Mouse (Mus musculus) T-helper 17 cell (primary cell): ENCODE results near the gene Gm10803.

ENCODE experiments used
- in situ Hi-C, 2 experiments: fragments of 300-600 bp; cut with MboI, MseI; formaldehyde crosslinking; loops; 1 replicate in 1 of 2; 2 replicates in 1 of 2; pipeline ENCODE4 v1.15.1; 2025; ENCODE audit warnings: high pct_unique_total_duplicates in 2 of 2

The Gm10803 gene

GRCm38 (mm10) chr2:93560268-93560667, at the start of gene Gm10803:
Gm10803 (plus strand) TSS chr2:93560568.
- in situ Hi-C loops: loop anchor here in 1 of 2 experiments (10.0 kb wide), 1 partner anchor 345 kb away; no protein-coding TSS in a partner anchor

DNA sequence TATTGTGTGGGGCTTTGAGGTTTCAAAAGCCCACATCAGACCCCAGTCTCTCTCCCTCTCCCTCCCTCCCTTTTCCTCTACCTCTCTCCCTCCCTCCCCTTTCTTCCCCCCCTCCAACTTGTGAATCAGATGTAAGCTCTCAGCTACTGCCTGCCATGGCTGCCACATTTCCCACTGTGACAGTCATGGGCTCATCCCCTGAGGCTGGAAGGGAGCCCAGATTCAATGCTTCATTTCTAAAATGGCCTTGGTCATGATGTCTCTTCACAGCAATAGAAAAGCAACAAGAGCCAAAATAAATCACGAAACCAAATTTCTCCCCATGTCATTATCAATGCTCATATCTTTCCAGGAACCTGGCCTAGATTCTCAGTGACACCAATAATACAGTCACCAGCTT, 49.5 kb upstream of the Gm10803 start:
- in situ Hi-C loops: loop anchor here in 1 of 2 experiments (10.0 kb wide), 1 partner anchor 974 kb away; no protein-coding TSS in a partner anchor

DNA sequence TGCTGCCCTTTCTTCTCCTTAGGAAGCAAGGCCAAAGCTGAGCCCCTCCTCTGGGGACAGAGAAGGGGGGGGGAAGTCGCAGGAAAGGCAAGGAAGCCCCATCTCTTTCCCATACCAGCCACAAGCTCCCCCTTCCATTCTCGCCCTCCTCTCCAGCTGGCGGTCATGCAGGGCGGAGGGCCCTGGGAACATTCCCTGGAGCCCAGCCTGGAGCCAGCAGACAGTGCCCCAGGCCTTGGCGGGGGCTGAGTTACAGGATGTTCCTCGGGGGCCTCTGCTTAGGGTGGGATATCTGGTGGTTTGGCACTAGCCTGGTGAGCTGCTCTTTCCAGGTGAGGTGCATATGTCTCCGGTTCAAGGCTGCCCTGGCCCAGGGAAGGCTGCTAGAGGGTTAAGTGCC, 48.2 kb upstream of the Gm10803 start:
- in situ Hi-C loops: loop anchor here in 1 of 2 experiments (10.0 kb wide), 1 partner anchor 973 kb away; no protein-coding TSS in a partner anchor

DNA sequence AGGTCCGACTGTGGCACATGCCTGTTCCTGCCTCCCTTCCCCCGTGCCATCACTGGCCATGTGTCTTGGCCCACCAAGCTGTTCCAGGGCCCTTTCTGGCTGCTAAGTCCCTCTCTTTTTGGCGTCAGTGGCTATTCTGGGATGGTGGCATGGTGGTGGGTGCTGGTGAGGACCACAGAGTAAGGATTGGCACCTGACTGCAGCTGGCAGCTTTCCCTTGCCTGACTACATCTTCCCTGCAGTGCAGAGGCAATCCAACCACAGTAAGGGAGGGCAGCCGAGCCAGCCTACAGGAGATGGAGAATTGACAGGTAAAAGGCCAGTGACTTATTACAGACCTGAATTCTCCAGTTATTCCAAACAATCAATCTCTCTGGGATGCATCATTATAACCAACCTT, 45.1 kb upstream of the Gm10803 start:
- in situ Hi-C loops: loop anchor here in 1 of 2 experiments (10.0 kb wide), 1 partner anchor 970 kb away; no protein-coding TSS in a partner anchor

DNA sequence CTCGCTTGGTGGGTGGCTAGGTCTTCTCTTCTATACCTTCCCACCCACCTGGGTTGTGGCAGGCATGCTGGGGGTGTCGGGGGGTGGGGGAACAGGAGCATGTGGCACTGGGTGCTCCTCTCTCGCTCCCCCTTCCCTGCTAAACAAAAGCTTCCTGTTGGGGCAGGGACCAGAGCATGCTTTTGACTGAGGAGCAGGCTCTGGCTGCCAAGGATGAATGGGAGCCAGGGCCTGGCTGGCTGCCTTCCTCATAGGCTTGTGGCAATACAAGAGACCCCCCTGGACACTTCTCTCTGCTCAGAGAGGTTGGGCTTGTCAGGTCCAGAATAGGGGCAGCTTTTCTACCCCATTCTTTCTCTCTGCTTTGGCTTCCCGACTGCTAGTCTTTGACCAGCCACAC, 39.3 kb upstream of the Gm10803 start:
- in situ Hi-C loops: no loop called here

DNA sequence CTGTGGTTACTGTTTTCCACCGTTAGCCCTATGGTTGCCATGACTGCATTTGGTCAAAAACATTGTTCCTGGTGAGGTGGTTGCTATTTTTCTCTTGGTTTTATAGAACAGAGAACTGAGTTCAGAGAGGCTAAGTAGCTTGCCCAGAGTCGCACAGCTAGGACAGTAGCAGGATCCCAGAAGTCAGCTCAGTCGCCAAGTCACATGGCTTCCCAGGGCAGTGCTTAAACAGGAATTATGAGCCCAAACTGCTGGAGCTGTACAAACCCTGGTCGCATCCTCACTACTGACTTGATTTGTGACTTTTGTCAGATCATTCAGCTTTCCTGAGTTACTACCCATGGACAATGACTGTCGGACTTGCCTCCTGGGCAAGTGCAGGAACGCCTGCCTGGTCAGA, 38.8 kb upstream of the Gm10803 start:
- in situ Hi-C loops: no loop called here

GRCm38 (mm10) chr2:93522005-93522404, 38.4 kb upstream of the Gm10803 start:
- in situ Hi-C loops: no loop called here

DNA sequence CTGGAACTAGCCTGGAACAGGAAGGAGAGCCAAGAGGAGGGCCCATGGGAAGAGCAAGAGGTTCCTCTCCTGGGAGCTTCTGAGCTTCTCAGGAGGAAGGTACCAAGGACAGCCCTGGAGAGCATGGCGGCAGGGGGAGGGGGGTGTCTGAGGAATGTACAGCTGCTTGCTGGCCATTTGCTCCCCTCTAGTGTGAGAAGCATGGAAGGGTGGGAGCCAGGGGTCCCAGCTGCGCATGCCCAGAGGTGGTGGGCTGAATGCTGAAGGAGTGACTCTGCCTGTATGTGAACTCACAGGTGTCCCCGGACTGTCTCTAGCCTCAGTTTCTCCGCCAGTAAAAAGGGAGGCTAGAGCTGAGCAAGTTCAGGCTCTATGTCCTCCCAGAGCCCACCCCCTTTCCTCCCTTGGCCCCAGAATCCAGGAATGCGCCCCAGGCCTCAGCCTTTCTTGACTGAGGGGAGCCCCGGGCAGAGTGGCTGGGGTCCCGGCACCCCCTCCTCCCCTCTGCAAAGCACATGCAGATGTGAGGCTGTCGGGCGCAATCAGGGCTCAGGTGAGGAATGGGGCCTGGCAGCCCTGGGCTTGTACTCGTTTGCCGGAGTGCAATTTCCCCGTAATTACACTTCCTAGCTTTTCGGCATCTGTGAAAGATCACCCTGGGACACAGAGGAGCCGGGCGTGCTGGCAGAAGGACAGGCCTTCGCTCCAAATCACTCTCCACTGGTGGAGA, 35.2 kb upstream of the Gm10803 start:
- in situ Hi-C loops: no loop called here

DNA sequence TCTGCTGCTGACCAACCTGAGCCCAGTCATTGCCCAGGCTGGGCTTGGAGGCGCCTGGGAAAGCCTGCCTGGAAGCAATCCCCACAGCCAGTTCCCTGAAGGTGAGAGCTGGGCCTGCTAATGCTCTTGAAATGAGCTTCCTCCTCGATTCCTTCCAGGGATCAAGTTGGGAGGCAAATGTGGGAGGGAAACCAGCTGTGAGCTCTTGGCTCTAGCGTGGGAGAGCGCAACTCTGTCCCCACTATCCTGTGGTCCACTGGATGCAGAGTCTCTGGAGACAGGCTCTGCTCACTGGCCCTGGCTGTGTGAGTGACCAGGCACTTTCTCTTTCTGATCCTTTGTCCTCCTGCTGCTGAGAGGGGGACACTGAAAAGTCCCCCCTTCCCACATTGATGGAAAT, 30.8 kb upstream of the Gm10803 start:
- in situ Hi-C loops: no loop called here

DNA sequence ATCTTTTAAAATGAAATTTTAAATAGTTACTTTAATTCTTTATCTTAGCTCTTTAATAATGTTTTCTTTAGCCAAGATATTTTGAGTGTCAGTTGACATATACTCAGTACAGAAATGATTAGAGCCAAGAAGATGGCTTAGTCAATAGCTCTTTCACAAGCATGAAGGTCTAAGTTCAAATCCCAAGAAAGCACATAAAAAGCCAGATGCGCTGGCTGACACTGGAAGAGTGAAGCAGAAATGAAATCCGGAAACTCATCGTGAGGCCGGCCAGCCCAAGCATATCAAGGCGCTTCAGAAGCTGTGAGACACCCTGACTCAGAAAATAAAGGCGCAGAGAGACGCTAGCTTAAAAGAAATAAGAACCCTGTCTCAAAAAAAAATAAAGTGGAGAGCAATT, 26.5 kb upstream of the Gm10803 start:
- in situ Hi-C loops: no loop called here

- in situ Hi-C loops: no loop called here
Measured at GRCm38 (mm10) chr2:93537385-93537967, 22.9 kb upstream of the Gm10803 start.

- in situ Hi-C loops: no loop called here
Measured at GRCm38 (mm10) chr2:93538140-93538539, 22.2 kb upstream of the Gm10803 start.

DNA sequence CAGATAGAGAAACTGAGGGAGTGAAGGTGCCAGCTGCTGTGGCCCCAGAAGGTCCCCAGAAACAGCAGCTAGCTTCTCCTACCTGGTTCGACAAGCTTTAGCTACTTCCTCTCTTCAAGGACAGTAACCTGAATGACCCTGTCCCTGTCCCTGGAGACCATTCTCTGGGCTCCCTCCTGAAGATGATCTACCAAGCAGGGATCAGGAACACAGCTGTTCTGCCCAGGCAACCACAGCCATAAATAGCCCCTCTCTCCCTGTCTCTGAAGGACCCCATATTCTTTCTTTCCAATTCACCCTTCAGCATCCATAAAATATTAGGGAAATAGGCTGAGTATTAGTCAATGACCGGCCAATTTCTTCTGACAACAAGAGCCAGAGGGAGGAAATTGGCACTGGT, 18.6 kb upstream of the Gm10803 start:
- in situ Hi-C loops: no loop called here

DNA sequence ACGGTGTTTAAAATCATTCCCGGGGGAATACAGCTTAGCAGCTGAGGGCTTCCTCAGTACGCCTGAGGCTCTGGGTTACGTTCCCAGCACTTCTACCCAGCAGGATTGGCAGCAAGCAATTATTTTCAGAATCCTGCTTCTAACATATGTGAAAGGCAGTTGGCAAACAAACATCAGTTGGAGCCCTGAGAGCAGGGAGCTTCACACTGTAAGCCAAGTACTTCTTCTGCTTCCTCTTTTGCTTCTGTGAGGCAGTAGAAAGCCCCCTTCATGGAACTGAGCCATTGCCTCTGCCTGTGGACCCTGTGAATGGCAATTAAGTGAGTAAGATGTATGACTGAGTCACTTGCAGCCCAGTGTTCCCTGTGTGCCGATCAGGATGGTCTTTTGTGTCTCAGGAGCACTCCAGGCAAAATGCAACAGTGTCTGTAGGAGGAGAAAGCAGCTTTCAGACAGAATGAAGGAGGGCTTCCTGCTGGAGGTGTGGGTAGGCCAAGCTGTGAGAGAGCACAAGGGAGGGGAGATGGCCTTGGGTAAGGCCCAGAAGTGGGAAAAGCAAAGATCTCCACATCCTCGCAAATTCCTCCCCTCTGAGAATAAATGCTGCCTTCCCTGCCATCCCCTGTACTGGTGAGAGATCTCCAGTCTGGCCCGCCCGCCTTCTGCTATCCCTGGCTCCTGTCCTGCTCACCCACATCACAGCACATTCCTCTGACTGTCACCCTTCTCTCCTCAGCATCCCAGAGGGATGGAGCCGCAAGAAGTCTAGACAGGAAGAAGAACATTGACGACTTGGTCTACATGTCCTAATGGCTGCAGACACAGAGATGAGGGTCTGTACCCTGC, 7.5 kb upstream of the Gm10803 start:
- in situ Hi-C loops: no loop called here

GRCm38 (mm10) chr2:93553905-93554304, 6.5 kb upstream of the Gm10803 start:
- in situ Hi-C loops: no loop called here

GRCm38 (mm10) chr2:93565647-93566046, 5.3 kb downstream of the Gm10803 start:
- in situ Hi-C loops: loop anchor here in 1 of 2 experiments (10.0 kb wide), 1 partner anchor 339 kb away; no protein-coding TSS in a partner anchor

DNA sequence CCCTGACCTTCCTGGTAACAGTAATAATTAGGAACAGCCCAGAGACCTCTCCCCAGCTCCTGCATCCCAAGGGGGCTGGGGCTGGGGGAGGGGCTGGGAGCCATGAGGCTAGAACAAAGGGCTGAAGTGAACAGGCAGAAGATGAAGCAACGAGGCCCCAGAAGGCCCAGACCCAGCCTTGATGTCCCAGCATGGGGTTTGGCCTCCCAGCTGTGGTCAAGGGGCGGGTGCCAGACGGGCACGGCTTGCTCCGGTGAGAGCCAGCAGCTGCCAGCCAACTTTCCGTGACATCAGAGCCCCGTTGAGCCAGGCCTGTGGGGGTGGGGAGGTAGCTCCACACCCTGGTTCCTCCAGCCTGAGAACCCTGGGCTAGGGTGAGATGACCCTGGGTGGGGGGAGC, 7.3 kb downstream of the Gm10803 start:
- in situ Hi-C loops: loop anchor here in 1 of 2 experiments (10.0 kb wide), 1 partner anchor 337 kb away; no protein-coding TSS in a partner anchor

- in situ Hi-C loops: no loop called here
Measured at GRCm38 (mm10) chr2:93572565-93572964, 12.2 kb downstream of the Gm10803 start.

DNA sequence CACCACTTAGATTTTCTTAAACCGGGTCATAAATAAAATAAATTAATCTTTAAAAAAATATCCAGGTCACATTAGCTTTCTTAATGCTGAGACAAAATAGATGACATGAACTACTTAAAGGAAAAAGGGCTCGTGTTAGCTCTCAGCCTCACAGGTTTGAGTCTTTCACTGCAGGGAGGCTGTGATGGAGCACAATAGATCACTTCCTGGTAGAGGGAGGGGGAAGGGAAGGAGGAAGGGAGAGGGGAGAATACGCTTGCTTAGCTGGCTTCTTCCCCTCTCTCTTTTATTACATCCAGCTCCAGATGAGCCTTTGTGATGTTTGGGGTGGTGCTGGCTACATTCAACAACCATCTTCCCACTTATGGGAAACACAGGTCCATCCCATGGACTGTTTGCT, 20.9 kb downstream of the Gm10803 start:
- in situ Hi-C loops: no loop called here

DNA sequence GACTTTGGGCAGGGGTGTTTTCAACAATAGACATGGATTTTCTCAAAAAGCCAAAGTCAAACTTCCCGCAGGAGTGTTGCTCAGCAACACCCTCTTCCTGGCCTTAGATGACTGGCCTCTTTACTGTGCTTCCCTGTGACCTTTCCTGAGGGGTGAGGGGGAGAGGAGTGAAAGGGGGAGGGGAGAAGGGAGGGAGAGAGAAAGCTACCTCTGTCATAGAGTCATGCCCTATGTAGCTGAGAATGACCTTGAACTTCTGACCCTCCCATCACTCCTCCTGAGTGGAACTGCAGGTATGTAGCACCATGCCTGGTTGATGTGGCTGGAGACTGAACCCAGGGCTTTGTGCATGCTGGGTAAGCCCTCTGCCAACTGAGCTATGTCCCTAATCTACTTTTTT, 25.5 kb downstream of the Gm10803 start:
- in situ Hi-C loops: no loop called here

DNA sequence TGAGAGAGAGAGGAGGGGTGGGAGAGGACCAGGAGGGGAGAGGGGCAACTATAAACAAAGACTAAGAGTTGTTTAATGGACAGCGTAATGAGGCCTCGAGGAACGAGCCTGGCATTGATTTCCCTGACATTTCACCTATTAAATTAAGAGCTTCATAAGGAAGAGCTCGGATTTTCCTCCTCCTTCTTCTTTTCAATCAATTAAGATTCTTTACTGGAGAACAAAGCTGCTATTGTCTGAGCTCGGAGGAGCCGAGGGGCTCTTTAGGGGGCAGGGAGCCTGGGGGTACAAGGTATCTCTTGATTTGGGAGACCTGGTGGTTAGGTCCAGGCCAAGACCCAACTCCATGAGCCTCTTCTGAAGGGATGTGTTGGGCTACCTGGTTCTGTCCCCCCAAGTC, 27.1 kb downstream of the Gm10803 start:
- in situ Hi-C loops: no loop called here

GRCm38 (mm10) chr2:93589875-93590274, 29.5 kb downstream of the Gm10803 start:
- in situ Hi-C loops: no loop called here
